16 mouse cellular contexts compared by ENCODE assay signal in genomic region chrX:116855785-116856184, GRCm38 (mm10).
"Had no signal": no experiment of that assay in that cellular context is flagged by ENCODE, and none has a peak within 500 bp of the region (broad histone marks: within the 10 kb centered on the region; RNA-seq: fewer than 3 reads in every experiment).

No protein-coding gene starts in this region.

- H3K27ac ChIP-seq: neural tube, embryonic 13.5 days; neural tube, embryonic 15.5 days; stomach, embryonic 15.5 days; stomach, postnatal 0 days had no signal

- DNase-seq: retina, postnatal 1 day; right cerebral cortex, adult 18-20 months; right cerebral cortex, postnatal 14 days; right cerebral cortex, postnatal 25 days; right cerebral cortex, postnatal 4 days; spleen, adult 18-20 months; thymus, adult 18-20 months; thymus, adult 2 months; thymus, postnatal 14 days; thymus, postnatal 25 days; thymus, postnatal 36 days; thymus, postnatal 4 days had no signal

- H3K4me1 ChIP-seq: neural tube, embryonic 13.5 days; neural tube, embryonic 15.5 days; stomach, embryonic 15.5 days had no signal

- H3K27me3 ChIP-seq: neural tube, embryonic 13.5 days; neural tube, embryonic 15.5 days; stomach, embryonic 15.5 days had no signal

- H3K4me2 ChIP-seq: neural tube, embryonic 13.5 days; neural tube, embryonic 15.5 days; stomach, embryonic 15.5 days had no signal

- H3K9ac ChIP-seq: neural tube, embryonic 13.5 days; neural tube, embryonic 15.5 days; stomach, embryonic 15.5 days had no signal

- H3K4me3 ChIP-seq: neural tube, embryonic 13.5 days; neural tube, embryonic 15.5 days; stomach, embryonic 15.5 days had no signal

- H3K36me3 ChIP-seq: neural tube, embryonic 13.5 days; neural tube, embryonic 15.5 days; stomach, embryonic 15.5 days had no signal

- H3K9me3 ChIP-seq: neural tube, embryonic 13.5 days; neural tube, embryonic 15.5 days; stomach, embryonic 15.5 days had no signal
